Mouse (Mus musculus): ENCODE results near the gene Gnb1. TPM values are rescaled to one million over a fixed set of nuclear protein-coding genes. Genes with fewer than 3 reads are reported as not detected.
"Not testable (repeated sequence)": the region's sequence is repeated elsewhere in the genome, so short reads cannot be mapped to it uniquely, and the experiment has no call there.

Gnb1 gene
- total RNA-seq, 2 experiments from 2014 or later, result 104 to 119 TPM

DNA sequence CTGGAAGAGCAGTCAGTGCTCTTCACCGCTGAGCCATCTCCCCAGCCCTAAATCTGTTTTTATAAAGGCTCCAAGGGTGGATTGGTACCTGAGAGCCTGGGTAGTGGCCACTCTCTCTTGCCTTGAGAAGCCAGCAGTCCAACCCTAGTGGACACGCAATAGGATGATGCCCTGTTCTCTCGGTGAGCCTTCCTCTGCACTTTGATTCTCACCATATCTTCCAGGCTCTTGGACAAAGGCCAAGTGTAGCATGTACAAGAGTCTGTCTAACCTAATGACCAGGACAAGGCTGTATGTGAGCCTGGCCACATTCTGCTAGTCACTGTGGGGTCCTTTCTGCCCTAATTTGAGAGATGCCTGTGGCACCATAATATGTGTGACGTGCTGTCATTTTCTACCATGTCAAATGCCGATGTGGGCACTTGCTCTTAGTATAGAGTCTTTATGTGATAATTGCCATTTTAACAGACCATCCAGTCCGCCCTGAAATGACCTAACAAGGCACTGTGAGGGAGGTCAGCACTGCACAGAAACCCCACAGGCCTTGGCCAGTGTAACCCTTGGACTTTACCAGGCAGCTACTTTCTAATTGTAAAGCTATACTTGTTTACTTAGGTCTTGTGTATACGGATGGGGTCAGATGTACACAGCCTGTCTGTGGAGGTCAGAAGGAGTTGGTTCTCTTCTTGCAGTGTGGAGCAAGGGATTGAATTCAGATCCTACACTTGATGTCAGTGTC, 77.6 kb downstream of the Gnb1 start:
- no peak for DNase-seq
- intact Hi-C loops (cut with DNase I; ENCODE audit: low total_unique reads), result no loop called here

DNA sequence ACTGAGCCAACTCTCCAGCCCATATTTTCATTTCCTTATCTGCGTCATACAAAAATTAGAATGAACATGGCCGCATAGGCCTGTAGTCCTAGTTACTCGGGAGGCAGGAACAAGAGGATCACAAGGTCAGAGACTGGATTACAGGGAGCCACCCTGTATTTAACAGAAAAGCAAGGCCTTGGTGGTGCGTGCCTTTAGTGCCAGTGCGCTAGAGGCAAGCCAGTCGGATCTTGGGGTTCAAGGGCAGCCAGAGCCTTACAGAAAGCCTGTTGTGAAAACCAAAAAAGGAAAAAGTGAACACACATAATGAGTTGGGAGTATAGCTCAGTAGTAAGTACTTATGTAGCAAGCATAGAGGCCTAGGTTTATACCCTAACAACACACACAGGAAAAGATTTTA, 78.7 kb downstream of the Gnb1 start:
- DNase-seq, result no peak
- intact Hi-C loops (cut with DNase I; ENCODE audit: low total_unique reads), result no loop called here

DNA sequence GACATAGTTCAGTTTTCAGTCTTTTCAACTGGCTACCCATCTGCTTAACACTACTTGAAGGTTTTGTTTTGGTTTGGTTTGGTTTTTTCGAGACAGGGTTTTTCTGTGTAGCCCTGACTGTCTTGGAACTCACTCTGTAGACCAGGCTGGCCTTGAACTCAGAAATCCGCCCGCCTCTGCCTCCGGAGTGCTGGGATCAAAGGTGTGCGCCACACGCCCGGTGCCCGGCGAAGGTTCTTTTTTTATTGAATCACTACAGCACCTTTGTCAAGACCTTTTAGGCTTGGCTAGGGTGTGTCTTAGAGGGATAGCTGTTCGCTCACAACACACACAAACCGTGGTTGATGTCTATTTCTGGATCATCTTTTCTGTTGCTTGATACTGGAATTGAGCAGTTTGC, 79.2 kb downstream of the Gnb1 start:
- intact Hi-C loops (cut with DNase I; ENCODE audit: low total_unique reads); DNase-seq: not testable (repeated sequence)

DNA sequence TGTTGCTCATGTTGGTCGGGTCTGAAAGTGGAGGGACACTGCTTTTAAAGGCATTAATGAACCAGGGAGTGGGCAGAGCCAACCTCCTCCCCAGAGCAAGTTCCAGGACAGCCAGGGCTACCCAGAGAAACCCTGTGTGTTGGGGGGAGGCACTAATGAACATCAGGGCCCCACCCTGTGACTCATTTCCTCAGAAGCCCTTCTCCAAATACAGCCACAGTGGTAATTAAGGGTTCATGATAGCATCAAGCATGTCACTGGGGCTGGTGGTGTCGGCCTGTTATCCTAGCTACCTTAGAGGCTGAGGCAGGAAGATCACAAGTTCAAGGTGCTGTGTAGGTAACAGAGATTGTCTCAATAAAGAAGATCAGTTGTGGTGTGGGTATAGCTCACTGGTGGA, 80.3 kb downstream of the Gnb1 start:
- DNase-seq, result no peak
- intact Hi-C loops (cut with DNase I; ENCODE audit: low total_unique reads), result no loop called here

DNA sequence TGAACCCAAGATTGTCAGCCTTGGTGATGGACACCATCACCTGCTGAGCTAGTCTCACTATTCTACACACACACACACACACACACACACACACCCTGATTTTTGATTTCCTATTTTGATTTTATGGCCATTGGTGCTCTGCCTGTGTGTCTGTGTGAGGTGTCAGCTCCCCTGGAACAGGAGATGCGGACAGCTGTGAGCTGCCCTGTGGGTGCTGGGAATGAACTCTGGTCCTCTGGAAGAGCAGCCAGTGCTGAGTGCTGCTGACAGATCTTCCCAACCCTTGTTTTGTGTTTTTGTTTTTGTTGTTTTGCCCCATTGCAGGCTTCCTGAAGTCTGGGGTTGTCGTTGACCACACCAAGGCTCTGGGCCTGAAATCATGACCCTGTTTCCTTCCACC, 82.0 kb downstream of the Gnb1 start:
- DNase-seq, result no peak
- intact Hi-C loops (cut with DNase I; ENCODE audit: low total_unique reads), result no loop called here

DNA sequence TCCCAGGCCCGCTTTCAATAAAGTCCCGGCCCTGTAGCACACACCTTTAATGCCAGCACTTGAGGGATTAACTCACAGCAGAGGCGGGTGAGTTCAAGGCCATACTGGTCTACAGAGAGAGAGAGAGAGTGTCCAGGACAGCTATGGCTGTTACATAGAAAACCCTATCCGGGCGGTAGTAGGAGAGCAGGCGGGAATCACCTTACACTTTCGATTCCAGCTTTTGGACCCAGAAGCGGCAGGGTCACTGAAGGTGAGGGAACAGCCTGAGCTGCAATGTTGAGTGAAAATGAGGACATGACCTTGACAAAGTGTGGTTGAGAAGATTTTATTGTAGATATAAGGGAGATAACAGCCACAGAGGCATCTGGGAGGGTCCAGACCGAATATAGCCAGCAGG, 82.7 kb downstream of the Gnb1 start:
- intact Hi-C loops (cut with DNase I; ENCODE audit: low total_unique reads), result no loop called here
- DNase-seq, result no peak

DNA sequence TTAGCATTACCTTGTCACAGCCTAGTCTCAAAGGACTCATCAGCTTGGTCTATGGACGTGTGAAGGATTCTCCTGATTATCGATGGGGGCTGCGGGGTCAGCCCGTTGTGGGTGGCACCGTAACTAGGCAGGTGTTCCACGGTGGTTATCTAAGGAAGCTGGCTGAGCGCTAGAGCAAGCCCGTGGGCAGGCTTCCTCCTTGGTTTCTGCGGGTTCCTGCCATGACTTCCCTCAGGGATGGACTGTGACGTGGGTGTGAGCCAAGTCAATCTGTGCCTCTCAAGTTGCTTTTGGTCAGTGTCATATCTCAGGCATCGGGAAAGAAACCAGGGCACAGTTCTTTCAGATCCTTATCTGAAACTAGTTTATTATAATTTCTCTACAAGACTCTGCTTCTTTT, 83.8 kb downstream of the Gnb1 start:
- no peak for DNase-seq
- intact Hi-C loops (cut with DNase I; ENCODE audit: low total_unique reads), result no loop called here

DNA sequence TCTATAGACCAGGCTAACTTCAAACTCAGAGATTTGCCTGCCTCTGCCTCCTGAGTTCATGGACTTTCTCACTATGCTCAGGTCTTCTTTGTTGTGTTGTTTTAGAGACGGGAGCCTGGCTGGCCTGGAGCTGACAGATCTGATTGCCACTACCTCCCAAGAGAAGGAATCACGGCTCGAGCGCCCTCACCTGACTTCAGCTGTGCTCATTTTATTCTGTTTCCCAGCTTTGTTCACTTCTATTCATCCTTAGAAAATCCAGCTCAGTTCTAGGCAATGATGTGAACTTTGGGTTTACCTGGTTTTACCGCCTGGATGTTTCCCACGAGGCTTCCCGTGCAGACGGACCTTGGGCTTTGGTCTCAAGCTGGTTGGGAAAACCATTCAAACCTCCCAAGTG, 84.4 kb downstream of the Gnb1 start:
- intact Hi-C loops (cut with DNase I; ENCODE audit: low total_unique reads), result no loop called here
- no peak for DNase-seq

DNA sequence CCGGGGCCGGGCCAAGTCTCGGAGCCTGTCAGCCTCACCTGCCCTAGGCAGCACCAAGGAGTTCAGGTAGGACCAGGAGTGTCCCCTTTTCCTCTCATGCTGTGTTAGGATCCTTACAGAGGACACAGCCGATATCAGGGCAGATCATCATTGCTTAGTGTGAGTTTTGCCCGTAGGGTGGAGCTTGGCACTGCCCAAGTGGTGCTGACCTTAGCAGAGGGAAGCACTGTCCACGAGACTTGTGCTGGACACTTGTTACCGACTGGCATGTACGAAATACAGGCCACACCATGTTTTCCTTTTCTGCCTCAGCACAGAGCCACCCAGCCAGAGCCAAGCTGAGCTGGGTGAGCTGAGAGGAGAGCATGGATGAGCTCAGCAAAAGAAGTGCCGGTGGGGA, 86.0 kb downstream of the Gnb1 start:
- no peak for DNase-seq
- intact Hi-C loops (cut with DNase I; ENCODE audit: low total_unique reads), result no loop called here

DNA sequence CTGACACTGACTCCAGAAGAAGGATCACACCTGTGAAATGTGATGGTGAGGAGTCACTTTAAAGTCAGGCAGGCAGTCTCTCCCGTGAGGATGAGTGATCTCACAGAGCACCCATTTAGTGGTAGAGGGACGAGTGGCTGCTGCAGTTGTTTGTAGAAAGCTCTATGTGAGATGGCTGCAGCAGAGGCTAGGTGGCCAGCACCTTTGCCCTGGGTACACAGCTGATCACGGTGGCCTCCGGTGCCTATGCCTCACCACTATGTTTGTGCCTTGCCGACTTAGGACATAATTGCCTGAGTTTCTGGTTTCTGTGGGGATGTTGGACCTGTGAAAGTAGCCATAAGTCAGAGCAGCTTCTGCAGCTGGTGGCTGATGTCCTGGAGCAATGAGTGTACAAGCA, 86.6 kb downstream of the Gnb1 start:
- intact Hi-C loops (cut with DNase I; ENCODE audit: low total_unique reads), result no loop called here
- no peak for DNase-seq

DNA sequence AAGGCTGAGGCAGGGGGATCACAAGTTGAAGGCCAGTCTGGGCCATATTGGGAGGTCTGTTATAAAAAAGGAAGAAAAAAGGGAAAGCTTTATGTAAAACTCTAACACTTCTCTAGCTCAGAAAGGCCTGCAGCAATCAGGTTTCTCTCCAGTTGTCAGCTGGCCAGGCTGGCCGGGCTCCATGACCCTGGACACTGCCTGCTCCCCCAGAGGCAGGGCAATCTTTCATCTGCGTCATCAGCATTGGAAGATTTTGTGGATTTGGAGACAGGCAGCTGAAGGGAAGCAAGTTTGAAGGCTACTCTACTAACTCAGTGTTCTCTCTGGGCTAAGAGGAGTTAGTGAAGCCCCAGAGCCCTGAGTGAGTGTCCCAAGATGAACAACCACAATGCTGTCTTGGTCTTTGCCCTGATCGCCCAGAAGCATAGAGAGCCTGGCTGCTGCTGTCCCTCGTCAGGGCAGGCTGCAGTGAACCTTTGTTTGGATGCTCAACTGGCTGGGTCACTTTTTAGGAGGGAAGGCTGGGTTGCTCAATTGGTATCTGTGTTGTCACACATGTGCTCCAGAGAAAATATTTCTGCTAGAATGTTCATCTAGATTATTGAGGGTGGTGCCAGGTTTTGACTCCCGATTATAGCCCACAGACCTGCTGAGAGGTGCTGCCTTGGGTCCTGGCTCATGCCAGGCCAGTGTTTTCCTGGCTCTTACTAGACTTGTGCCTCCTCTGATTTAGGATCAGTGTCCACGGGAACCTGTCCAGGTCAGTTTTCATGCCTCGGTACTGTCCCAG, 87.4 kb downstream of the Gnb1 start:
- intact Hi-C loops (cut with DNase I; ENCODE audit: low total_unique reads), result no loop called here
- DNase-seq, result peak; percentile 74

DNA sequence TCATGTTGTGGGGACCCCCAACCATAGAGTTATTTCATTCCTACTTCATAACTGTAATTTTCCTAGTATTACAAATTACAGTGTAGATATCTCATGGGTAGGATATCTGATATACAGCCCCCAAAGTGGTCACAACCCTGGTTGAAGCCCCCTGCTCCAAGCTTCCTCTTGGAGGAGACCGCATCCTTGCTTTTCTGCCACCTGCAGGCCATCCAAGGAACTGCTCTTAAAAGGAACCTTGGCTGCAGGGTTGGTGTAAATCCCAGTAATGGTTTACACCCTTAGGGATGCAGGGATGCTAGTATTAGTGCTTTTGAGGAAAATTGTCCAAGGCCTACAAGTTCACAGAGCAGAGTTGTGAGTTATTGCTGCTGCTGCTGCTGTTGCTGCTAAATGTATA, 89.3 kb downstream of the Gnb1 start:
- DNase-seq, result peak; percentile 50
- intact Hi-C loops (cut with DNase I; ENCODE audit: low total_unique reads), result loop anchor here (5.0 kb wide), 1 partner anchor 98 kb away; no protein-coding TSS in a partner anchor

DNA sequence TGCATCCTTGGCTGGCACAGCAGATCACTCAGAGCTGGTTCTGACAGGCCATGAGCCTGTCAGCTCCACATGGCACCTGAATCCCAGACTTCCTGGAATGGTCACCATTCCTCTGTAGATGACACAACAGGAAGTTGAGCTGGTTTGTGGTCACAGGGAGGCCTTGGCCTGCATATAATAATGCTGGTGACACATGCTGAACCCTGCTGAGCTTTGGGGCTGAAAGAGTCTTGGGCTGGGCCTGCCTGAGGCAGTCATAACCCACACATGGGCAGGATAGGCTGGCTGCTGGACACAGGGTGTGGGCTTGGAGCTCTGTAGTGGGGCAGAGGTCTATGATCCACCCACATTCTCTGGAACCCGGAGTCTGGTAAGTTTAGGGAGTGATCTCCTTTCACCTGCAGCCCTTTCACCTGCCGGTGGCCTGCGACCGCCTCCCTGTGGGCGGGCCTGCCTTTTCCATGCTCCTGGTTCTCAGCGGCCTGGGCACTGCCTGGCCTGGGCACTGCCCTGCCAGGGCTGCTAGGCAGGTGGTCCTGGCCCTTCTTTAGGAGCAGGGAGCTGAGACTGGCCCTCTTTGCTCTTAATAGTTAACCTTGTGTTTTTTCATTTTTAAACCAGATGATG, 91.2 kb downstream of the Gnb1 start:
- intact Hi-C loops (cut with DNase I; ENCODE audit: low total_unique reads), result loop anchor here (5.0 kb wide), 1 partner anchor 100 kb away; no protein-coding TSS in a partner anchor
- no peak for DNase-seq

DNA sequence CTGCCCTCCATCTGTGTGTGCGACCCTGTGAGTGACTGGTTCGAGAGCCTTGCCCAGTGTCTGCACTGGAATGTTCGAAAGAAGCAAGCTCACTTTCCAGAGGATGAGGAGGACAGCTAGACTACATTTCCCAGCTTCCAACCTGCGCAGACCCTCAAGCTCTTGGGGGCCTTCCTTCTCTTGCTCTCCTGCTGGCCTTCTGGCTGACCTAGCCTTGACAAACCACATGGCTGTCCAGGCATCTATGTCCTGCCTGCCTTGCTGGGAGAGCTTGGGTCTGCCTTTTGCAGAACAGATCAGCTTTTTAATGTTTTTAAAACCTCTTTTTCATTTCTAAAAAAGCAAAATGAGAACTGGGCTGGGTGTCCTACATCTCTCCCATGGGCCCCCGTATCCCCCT, 98.2 kb downstream of the Gnb1 start:
- intact Hi-C loops (cut with DNase I; ENCODE audit: low total_unique reads), result no loop called here
- no peak for DNase-seq

DNA sequence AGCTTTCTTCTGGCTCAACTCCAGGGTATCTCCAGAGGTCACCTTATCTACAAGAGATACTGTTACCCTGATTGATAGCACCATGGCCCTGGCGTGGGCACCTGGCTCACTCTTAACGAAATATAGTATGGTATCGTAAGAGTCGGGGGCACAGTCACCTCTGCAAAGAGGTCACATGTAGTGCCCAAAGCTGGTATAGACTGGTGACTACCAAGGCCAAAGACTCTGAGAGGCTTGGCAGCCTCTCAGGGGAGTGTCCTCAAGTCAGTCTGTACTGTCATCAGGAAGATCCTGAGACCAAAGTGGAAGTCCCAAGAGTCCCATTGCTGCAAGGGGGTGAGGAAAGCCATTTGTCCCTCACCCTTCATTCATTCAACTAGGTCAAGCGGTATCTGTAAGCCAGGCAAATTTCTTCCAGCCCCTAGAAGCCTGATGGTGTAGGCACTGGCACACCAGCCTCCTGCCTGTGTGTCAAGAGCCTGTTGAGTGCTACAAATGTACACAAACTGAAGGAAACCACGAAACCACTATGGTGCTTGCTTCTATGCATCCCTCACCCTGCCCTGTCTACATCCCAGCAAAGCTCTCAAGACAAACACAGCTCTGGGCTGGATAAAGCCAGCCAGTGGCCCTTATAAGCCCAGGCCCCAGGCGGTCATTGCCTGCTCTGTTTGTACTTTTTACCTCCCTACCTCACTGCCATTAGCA, 100.0 kb downstream of the Gnb1 start:
- no peak for DNase-seq
- intact Hi-C loops (cut with DNase I; ENCODE audit: low total_unique reads), result no loop called here

DNA sequence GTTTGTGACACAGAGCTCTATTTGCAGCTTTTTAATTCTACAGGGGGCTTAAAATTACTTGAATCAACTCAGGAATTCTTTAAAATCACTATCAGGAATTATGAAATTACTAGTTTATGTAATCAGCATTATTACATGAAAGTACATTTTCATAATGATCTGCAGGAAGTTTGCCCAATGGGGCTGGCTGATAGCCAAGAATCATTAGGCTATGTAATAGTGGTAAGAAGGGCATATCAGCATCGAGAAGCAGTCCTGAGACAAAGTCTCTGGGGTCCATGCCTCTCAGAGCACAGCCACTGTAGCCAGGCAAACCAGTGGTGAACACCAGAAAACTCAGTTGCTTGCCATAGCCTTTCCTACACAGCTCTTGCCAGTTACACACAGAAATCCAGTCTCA, 102.6 kb downstream of the Gnb1 start:
- intact Hi-C loops (cut with DNase I; ENCODE audit: low total_unique reads), result no loop called here
- no peak for DNase-seq

DNA sequence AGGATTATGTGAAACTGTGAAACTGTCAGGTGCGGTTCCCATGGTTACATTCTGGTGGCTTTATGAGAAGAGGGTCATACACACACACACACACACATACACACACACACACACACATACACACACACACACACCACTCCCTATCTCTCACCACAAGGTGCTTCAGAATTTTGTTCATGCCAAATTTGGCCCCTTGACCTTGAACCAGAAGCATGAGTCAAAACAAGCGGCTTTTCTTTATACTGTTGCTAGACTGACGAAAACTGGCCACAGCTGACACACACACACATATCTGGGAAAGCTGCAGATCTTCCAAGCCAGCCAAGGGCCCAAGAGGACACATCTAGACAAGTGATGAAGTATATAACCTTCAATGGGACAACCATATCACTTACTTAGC, 104.6 kb downstream of the Gnb1 start:
- no peak for DNase-seq
- intact Hi-C loops (cut with DNase I; ENCODE audit: low total_unique reads), result no loop called here

DNA sequence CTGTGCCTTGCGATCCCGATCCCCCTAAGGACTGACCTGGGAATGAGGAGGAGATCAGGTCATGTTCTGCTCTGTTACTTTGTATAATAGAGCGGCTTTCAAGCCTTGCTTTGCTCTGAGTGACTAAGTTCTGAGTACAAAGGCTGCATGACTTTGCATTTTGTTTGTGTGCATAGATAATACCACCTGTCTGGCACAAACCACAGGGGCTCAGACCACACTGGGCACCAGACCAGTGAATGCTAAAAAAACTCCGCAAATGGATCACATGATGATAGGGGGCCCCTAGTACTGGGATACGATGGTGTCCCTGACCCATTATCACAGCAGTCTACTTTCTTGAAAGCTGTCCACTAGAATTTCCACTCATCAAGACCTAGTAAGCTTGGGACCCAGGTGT, 105.4 kb downstream of the Gnb1 start:
- no peak for DNase-seq
- intact Hi-C loops (cut with DNase I; ENCODE audit: low total_unique reads), result no loop called here

DNA sequence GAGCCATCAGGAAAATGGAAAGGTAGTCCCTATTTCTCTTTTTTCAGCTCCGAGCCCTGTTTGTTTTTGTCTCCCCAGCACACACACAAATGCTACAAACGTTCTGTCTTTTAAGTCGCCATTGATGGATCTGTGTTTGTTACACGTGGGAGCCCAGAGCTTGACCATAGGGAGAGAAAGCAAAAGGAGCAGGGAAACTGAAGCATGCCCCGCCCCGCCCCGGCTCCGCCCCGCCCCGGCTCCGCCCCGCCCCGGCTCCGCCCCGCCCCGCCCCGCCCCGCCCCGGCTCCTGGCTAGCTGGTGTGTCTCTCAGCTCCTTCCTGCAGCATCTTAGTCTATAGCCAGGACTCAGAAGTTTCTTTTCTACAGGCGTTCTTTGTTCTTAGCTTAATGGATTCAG, 107.4 kb downstream of the Gnb1 start:
- DNase-seq, result no peak
- intact Hi-C loops (cut with DNase I; ENCODE audit: low total_unique reads), result no loop called here

Measured in gastrocnemius, postnatal 14 days (tissue).